Mouse (Mus musculus): ENCODE results near the gene Tdrd12.
"Not testable (repeated sequence)": the region's sequence is repeated elsewhere in the genome, so short reads cannot be mapped to it uniquely, and the experiment has no call there.

Tdrd12 gene

GRCm38 (mm10) chr7:35555224-35556204 is 18.0 kb upstream of the Tdrd12 start:
- DNase-seq (ENCODE audit: low spot score) = peak; percentile 89

DNA sequence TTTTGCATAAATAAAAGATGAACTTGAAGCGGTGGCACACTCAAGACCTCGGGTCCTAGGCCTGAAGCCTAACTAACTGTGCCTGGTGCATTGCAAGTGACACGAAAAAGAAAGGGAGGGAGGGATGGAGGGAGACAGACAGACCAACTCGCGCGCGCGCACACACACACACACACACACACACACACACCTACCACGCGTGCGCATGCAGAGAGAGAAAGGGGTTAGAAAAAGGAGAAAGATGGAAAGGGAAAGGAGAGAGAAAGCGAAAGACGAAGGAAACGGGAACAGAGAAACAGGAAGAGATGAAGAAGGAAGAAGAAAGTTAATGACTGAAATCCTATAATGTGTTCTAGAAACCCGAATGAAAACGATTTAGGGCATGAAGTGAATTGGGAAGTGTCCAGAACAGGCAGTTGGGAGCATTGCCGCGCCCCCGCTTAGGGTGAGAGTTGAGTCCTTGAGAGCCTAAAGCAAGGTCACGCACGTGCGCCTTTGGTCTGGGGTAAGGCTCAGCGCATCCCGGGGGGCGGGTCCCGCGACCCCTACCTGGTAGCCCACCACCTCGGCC is 17.1 kb upstream of the Tdrd12 start:
- DNase-seq (ENCODE audit: low spot score) = peak; percentile 61

GRCm38 (mm10) chr7:35553751-35554604 is 16.4 kb upstream of the Tdrd12 start:
- peak; percentile 46 for DNase-seq (ENCODE audit: low spot score)

- DNase-seq (ENCODE audit: low spot score) = peak; percentile 65
These were observed 8.3 kb upstream of the Tdrd12 start for GRCm38 (mm10) chr7:35545881-35546280.

DNA sequence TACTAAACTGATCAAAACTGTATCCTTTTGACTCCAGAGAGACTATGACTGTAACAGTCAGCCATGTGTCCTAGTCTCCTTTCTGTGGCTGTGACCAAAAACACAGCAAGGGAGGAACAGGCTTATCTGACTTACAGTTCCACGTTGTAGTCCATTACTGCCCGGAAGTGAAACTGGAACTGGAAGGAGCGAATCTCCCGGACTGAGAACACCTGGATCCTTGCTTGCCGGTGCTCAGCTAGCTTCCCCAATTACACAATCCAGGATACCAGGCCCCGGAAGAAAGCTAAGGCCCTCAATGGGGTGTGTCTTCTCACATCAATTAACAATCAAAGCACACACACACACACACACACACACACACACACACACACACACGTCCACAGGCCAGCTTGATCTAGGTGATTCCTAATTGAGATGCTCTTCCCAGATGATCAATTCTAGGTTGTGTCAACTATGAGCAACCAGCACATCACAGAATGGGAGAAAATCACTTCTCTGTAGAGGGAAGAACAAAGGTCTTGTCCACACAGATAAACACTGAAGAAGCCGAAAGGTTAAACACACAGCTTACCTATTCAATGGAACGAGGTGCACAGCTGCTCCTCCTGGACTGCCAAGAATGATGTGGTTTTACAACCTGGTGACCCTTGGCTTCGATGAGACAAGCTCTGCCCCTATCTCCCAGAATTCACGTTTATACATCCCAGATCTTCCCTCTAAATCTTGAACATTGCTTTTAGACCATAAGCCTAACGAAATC is 1.6 kb downstream of the Tdrd12 start:
- DNase-seq (ENCODE audit: low spot score) = no peak

DNA sequence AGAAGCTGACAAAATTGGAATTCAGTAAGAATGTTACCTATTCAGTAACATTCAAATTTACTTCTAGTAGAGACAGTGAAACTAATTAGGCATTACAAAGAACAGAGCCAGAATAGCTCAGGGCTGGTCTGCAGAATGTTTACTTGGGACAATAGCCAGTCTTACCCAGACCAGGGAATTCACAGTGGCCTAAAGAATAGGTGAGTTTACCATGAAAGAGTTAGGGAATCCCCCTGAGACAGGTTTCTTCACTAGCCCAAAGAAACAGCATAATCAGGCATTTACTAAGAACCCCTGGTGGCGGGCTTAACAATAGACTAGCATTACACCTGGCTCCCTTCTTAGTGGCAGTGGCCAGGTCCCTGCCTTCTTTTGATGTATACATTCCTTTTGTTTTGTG is 7.0 kb downstream of the Tdrd12 start:
- not testable (repeated sequence) for DNase-seq (ENCODE audit: low spot score)

DNA sequence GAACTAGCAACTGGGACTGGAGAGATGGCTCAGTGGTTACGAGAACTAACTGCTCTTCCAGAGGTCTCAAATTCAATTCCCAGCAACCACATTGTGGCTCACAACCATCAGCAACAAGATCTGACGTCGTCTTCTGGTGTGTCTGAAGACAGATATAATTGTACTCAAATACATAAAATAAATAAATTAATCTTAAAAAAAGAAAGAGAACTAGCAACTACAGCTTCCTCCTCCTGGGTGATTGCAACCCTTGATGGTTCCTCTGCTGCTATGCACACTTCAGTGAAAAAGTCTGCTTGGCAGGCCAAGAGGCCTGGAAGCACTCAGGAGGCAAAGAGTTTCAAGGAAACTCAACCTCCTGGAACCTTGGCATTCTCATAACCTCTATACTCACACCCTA is 7.5 kb downstream of the Tdrd12 start:
- no peak for DNase-seq (ENCODE audit: low spot score)

DNA sequence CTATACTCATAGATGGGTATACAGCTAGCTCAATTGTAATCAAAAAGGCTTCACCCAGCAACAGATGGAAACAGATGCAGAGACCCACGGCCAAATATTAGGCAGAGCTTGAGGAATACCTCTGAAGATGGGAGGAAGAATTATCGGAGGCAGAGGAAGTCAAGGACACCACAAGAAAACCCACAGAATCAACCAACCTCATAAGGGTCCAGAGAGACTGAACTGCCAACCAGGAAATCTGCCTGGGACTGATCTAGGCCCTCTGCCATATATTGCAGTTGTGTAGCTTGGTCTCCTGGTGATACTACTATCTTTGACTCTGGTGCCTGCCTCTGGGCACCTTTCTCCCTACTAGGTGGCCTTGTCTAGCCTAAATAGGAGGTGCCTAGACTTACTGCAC is 10.8 kb downstream of the Tdrd12 start:
- no peak for DNase-seq (ENCODE audit: low spot score)

DNA sequence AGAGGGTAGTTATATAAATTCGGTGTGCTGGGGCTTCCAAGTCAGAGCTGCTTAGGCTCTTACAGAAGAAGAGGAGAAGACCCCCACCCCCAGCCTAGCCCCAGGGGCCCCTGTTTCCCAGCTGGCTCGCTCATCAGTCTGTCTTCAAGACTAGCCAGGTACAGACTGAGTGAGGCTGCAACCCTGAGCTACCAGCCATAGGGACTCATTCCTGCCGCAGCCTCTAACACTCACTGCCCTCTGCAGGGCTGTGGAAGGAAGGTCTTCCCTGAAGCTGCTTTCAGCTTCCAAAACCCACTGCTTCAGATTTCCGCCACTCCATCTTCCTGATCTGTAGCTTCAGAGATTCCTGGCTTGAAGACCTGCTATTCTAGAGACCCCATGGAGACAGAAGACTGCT is 35.5 kb downstream of the Tdrd12 start:
- peak; percentile 13 for DNase-seq (ENCODE audit: low spot score)

GRCm38 (mm10) chr7:35497516-35497915 is 40.0 kb downstream of the Tdrd12 start:
- DNase-seq (ENCODE audit: low spot score) = peak; percentile 22

DNA sequence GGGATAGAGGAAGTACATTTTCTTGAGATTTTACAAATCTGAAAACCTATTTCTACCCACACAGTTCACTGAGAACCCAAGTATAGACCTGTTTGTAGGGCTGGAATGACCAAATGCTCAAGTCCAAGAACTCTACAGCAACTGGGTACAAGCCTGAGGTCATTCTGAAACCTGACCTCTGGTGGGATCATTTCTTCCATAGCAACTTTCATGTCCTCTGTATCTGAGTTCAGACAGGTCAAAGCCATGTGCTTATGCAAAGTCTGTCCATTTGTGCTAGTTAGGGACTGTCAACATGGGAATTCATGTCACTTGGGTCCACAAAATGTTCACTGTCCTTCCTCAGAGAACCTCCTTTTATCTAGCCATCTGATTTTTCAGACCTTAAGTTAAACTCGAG is 46.5 kb downstream of the Tdrd12 start:
- no peak for DNase-seq (ENCODE audit: low spot score)

- DNase-seq (ENCODE audit: low spot score) = peak; percentile 12
These were observed 47.4 kb downstream of the Tdrd12 start for GRCm38 (mm10) chr7:35490186-35490585.

GRCm38 (mm10) chr7:35486553-35486952 is 51.0 kb downstream of the Tdrd12 start:
- no peak for DNase-seq (ENCODE audit: low spot score)

DNA sequence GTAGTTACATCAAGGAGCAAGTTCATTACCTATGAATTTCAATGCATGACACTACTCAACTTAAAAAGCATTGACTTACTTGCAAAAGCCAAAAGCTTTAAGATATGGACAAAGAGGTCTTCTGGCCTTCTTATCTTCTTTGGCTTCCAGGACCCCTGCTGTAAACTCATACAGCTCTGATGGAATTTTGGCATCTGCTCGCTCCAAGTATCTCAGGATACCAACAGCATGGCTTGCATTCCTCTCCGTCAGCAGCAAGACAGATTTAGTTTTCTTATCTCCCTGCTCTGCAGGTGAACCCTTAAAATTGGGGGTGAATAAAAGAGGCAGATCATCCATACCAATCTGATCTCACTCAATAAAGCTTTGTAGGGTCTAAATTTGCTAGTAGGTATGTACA is 52.4 kb downstream of the Tdrd12 start:
- DNase-seq (ENCODE audit: low spot score) = no peak

DNA sequence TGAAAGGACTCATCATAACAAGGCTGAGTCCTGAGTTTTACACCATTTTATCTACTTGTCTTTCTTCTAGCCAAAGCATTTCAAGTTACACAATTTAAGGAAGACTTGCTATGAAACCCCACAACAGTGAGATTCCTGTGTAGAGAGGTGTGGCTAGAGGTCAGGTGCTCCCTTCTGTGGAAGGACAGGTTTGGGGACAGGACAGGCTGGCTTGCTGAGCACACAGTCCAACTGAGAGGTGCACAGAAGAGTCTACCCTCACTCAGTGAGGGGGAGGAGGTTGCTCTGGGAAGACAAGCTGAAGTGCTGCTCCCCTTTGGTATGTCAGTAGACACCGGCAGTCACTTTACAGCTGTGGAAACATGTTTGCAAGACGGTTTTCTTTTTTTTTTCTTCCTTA is 61.1 kb downstream of the Tdrd12 start:
- no peak for DNase-seq (ENCODE audit: low spot score)

- no peak for DNase-seq (ENCODE audit: low spot score)
These were observed 66.8 kb downstream of the Tdrd12 start for GRCm38 (mm10) chr7:35470794-35471193.

DNA sequence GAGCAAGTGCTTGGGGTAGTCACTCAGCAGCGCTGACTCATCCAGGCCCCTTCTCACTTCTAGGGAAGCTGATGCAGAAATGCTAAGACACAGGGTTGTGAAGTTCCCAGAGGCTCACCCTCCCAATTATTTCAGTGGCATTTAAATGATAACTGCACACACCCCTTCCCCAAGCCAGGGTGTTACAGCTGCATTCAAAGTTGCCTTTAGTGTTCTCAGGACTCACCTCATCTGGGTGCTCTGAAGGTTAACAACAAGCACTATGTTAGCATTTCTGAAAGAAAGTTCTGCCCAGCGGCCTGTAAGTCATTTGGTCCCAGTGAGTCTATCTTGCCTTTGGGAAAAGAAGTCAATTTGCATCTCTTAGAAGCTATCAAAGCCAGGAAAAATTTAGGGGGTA is 69.7 kb downstream of the Tdrd12 start:
- no peak for DNase-seq (ENCODE audit: low spot score)

- DNase-seq (ENCODE audit: low spot score) = peak; percentile 23
These were observed 72.5 kb downstream of the Tdrd12 start for GRCm38 (mm10) chr7:35465027-35465426.

GRCm38 (mm10) chr7:35460971-35461370 is 76.6 kb downstream of the Tdrd12 start:
- DNase-seq (ENCODE audit: low spot score) = no peak

DNA sequence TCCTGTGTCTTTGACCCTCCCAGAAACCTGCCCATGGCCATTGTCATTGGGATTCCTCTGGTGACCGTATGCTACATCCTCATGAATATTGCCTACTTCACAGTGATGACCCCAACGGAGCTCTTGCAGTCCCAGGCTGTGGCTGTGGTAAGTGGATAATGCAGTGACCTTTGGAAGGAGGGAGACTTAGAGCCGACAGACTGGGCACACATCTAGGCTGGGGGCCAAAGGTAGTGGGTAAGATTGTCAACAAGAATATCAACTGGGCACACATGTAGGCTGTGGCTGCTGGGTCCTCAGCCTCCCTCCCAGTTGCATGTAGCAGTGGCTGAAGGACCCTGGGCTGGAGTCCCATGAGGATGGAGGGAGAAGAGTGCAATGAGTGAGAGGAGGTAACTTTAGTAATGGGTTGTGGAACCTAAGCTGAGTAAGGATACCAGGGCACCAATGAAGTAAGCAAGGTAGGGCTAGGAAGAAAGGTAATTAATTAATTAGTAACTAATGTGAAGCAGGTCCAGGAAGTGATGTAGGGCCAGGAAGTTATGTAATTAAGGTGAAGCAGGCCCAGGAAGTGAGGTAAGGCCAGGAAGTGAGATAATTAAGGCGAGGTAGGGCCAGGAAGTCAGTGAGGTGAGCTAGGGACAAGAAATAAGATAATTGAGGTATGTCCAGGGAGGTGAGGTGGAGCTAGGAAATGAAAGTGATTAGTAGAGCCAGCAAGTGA is 81.3 kb downstream of the Tdrd12 start:
- no peak for DNase-seq (ENCODE audit: low spot score)

GRCm38 (mm10) chr7:35448867-35449266 is 88.7 kb downstream of the Tdrd12 start:
- no peak for DNase-seq (ENCODE audit: low spot score)

All from layer of hippocampus, adult 11-12 months (tissue).